Mouse (Mus musculus): ENCODE measurements around the gene Kcnab2. TPM values are rescaled to one million over a fixed set of nuclear protein-coding genes. Genes with fewer than 3 reads are reported as not detected.

The Kcnab2 gene
- total and polyA plus RNA-seq, 3 experiments = 82.9 to 118 TPM; not detected in 1

DNA sequence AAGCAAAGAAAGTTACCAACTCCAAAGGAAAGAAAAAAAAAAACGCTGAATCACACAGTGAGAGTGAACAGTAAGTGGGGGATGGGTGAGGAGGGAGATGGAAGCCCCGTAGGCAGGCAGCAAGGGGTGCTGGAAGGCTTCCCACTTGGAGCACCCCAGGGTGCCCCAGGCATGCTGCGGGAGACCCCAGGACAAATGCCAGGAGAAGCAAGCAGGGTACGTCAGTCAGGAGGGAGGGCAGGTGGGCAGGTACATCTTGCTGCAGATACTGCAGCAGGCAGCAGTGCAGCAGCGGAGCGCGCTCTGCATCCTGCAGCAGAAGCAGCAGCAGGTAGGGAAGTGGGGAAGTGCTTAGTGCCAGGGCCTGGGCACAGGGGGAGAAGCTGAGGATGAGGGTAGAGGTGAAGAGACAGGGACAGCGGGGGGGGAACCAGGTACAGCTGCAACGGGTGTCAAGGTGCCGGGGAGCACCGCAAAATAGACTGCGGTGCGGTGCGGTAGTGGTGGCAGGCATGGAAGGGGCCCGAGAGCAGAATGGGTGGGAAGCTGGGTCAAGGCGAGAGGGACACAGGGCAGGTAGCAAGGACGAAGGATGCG is 1.1 kb downstream of the Kcnab2 start, which contains the start of gene Nphp4:
Gene Nphp4, plus strand, starts transcription at position 280 of the 597 bp plus-strand sequence.
- DNase-seq (ENCODE audit: low read depth, low spot score) = no peak
- Histone ChIP-seq H3K9me3 (replicated peaks; ENCODE audit: insufficient read depth, low read length) (no peaks in the 10 kb centered on the region), H3K9ac (ENCODE audit: control insufficient read depth, low read depth, low read length, poor library complexity, severe bottlenecking) (no peak within 1 kb of the TSS)

DNA sequence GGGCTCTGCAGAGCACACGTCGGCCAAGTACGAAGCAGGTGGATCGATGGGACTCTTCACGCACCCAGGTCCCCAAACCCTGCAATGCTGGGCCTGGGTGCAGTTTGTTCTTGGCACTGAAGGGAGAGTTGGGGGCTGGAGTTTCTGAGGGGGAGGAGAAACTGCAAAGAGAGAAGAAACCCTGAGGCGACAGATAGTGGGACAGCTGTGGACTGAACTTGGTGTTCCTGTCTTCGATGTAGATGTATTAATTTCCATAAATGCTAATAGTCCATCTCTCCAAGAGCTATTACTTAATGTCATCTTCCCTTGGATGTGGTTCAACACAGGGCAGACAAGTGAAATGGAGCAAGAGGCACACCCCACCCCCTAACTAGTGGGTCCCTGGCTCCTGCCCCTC is 1.7 kb downstream of the Kcnab2 start:
- no peaks in the 10 kb centered on the region for H3K36me3 ChIP-seq (ENCODE audit: control insufficient read depth in 1 of 2, insufficient read depth in 2 of 2, low read length in 2 of 2)
- H3K9me3 ChIP-seq (replicated peaks; ENCODE audit: insufficient read depth, low read length) = no peaks in the 10 kb centered on the region
- no peak overlapping the region for H3K27ac ChIP-seq (ENCODE audit: control insufficient read depth, low read depth, low read length)
- no peak for DNase-seq (ENCODE audit: low read depth, low spot score)
- no peak overlapping the region for H3K4me3 ChIP-seq (ENCODE audit: control insufficient read depth in 1 of 2, insufficient read depth in 1 of 2, low read depth in 2 of 2, low read length in 2 of 2)
- H3K79me2 ChIP-seq (ENCODE audit: control insufficient read depth, insufficient read depth, low read length, poor library complexity) = no peaks in the 10 kb centered on the region
- H3K9ac ChIP-seq (ENCODE audit: control insufficient read depth, low read depth, low read length, poor library complexity, severe bottlenecking) = no peak overlapping the region
- H3K27me3 ChIP-seq (ENCODE audit: control insufficient read depth in 1 of 2, insufficient read depth in 2 of 2, low read length in 2 of 2) = no peaks in the 10 kb centered on the region
- TF ChIP-seq ZKSCAN1 (IDR thresholded peaks at IDR 0.05; ENCODE audit: low read depth, low read length) = no peak
- no peaks in the 10 kb centered on the region for H3K4me1 ChIP-seq (ENCODE audit: control insufficient read depth in 1 of 2, insufficient read depth in 2 of 2, low read length in 2 of 2)

More for the DNA sequence above, 1.1 kb downstream of the Kcnab2 start, which contains the start of gene Nphp4:
- no peaks in the 10 kb centered on the region for H3K36me3 ChIP-seq (ENCODE audit: control insufficient read depth in 1 of 2, insufficient read depth in 2 of 2, low read length in 2 of 2)
- H3K79me2 ChIP-seq (ENCODE audit: control insufficient read depth, insufficient read depth, low read length, poor library complexity) = no peaks in the 10 kb centered on the region
- H3K27me3 ChIP-seq (ENCODE audit: control insufficient read depth in 1 of 2, insufficient read depth in 2 of 2, low read length in 2 of 2) = no peaks in the 10 kb centered on the region
- no peak for TF ChIP-seq SMC3 (IDR thresholded peaks at IDR 0.05; ENCODE audit: low read depth, low read length)
- no peak for TF ChIP-seq ZC3H11A (IDR thresholded peaks at IDR 0.05; ENCODE audit: low read depth, low read length)
- TF ChIP-seq UBTF (IDR thresholded peaks at IDR 0.05; ENCODE audit: borderline replicate concordance, insufficient read depth, low read depth, low read length) = no peak
- no peak for TF ChIP-seq TCF12 (IDR thresholded peaks at IDR 0.05; ENCODE audit: low read depth, low read length)
- no peak for TF ChIP-seq KAT2A (conservative IDR thresholded peaks at IDR 0.05; ENCODE audit: low read depth, low read length)
- no peak for TF ChIP-seq GATA1 (IDR thresholded peaks at IDR 0.05; ENCODE audit: low read depth, low read length)
- no peak for TF ChIP-seq ZKSCAN1 (IDR thresholded peaks at IDR 0.05; ENCODE audit: low read depth, low read length)
- no peak for TF ChIP-seq TAL1 (IDR thresholded peaks at IDR 0.05; ENCODE audit: low read length)
- TF ChIP-seq EP300 (IDR thresholded peaks at IDR 0.05; ENCODE audit: low read depth in 1 of 2, low read length in 2 of 2) = no peak
- no peak for TF ChIP-seq BHLHE40 (IDR thresholded peaks at IDR 0.05; ENCODE audit: borderline replicate concordance, low read depth, low read length)
- TF ChIP-seq HCFC1 (IDR thresholded peaks at IDR 0.05; ENCODE audit: low read depth, low read length) = no peak
- no peak for TF ChIP-seq JUND (IDR thresholded peaks at IDR 0.05; ENCODE audit: low read depth, low read length)
- no peak for TF ChIP-seq POLR2AphosphoS2 (IDR thresholded peaks at IDR 0.05; ENCODE audit: low read length)
- no peak for TF ChIP-seq MEF2A (IDR thresholded peaks at IDR 0.05; ENCODE audit: extremely low read depth, insufficient replicate concordance, low read depth, low read length, poor library complexity, severe bottlenecking)
- TF ChIP-seq ZNF384 (IDR thresholded peaks at IDR 0.05; ENCODE audit: low read depth, low read length) = no peak
- no peak within 1 kb of the TSS for H3K4me3 ChIP-seq (ENCODE audit: control insufficient read depth in 1 of 2, insufficient read depth in 1 of 2, low read depth in 2 of 2, low read length in 2 of 2)
- no peaks in the 10 kb centered on the region for H3K4me1 ChIP-seq (ENCODE audit: control insufficient read depth in 1 of 2, insufficient read depth in 2 of 2, low read length in 2 of 2)
- H3K27ac ChIP-seq (ENCODE audit: control insufficient read depth, low read depth, low read length) = no peak within 1 kb of the TSS
